Mouse (Mus musculus) right cerebral cortex, adult 2 months (tissue): ENCODE results near the gene Olfr801.

ENCODE experiments used
- DNase-seq, 2 experiments: peaks; one replicate each; pipeline ENCODE4 v3.0.0; 2021 to 2022; ENCODE audit warnings: low spot score in 2 of 2

Gene Olfr801

GRCm38 (mm10) chr10:129673765-129674164, at the start of gene Olfr801:
TSS of gene Olfr801 (minus strand) at chr10:129673865.
- no peak for DNase-seq

GRCm38 (mm10) chr10:129702910-129703309, 29.2 kb upstream of the Olfr801 start, which contains the start of gene Olfr804:
TSS of gene Olfr804 (plus strand) at chr10:129703210.
- DNase-seq: no peak

GRCm38 (mm10) chr10:129694186-129694585, 20.5 kb upstream of the Olfr801 start, which contains the start of gene Olfr803:
TSS of gene Olfr803 (minus strand) at chr10:129694286.
- DNase-seq: no peak

GRCm38 (mm10) chr10:129688069-129688468, 14.4 kb upstream of the Olfr801 start, which contains the start of gene Olfr802:
TSS of gene Olfr802 (minus strand) at chr10:129688169.
- no peak for DNase-seq

GRCm38 (mm10) chr10:129657394-129657793, 16.3 kb downstream of the Olfr801 start, which contains the start of gene Olfr800:
TSS of gene Olfr800 (plus strand) at chr10:129657694.
- no peak for DNase-seq

GRCm38 (mm10) chr10:129651763-129652162, 21.9 kb downstream of the Olfr801 start:
- no peak for DNase-seq

- no peak for DNase-seq
Measured at GRCm38 (mm10) chr10:129637184-129637583, 36.5 kb downstream of the Olfr801 start, which contains the start of gene Olfr799. TSS of gene Olfr799 (plus strand) at chr10:129637484.

GRCm38 (mm10) chr10:129627834-129628233, 45.8 kb downstream of the Olfr801 start, which contains the start of gene Olfr798:
TSS of gene Olfr798 (minus strand) at chr10:129627934.
- DNase-seq: no peak

GRCm38 (mm10) chr10:129623251-129623650, 50.4 kb downstream of the Olfr801 start:
- no peak for DNase-seq

GRCm38 (mm10) chr10:129621724-129622123, 51.9 kb downstream of the Olfr801 start:
- no peak for DNase-seq
